Mouse (Mus musculus) stomach, embryonic 14.5 days (tissue): ENCODE results near the gene Saxo2. TPM values are rescaled to one million over a fixed set of nuclear protein-coding genes. Genes with fewer than 3 reads are reported as not detected.

Source experiments
- ATAC-seq: fragments of 200-750 bp; cut with Nextera tagmentation; 2 replicates; pipeline ENCODE4 v1.8.0; 2017; ENCODE audit warnings: low read depth, moderate TSS enrichment; ENCODE audit not compliant: insufficient number of reproducible peaks, insufficient read depth, low FRiP score
- H3K27ac ChIP-seq: fragments of 300-500 bp; sonication (generic); 2 replicates; pipeline ENCODE4 v1.5.1; 2014; ENCODE audit warnings: mild to moderate bottlenecking, low read length, moderate library complexity, mixed read lengths
- H3K27me3 ChIP-seq: fragments of 300-500 bp; sonication (generic); 2 replicates; pipeline ENCODE4 v1.6.1; 2014; ENCODE audit warnings: low read length, control low read depth, mixed read lengths; ENCODE audit not compliant: control insufficient read depth, insufficient read depth
- H3K36me3 ChIP-seq: fragments of 300-500 bp; sonication (generic); 2 replicates; pipeline ENCODE4 v1.6.1; 2014; ENCODE audit warnings: mild to moderate bottlenecking, control low read depth, low read length, moderate library complexity, mixed read lengths; ENCODE audit not compliant: control insufficient read depth, insufficient read depth
- H3K4me1 ChIP-seq: fragments of 300-500 bp; sonication (generic); 2 replicates; pipeline ENCODE4 v1.6.1; 2014; ENCODE audit warnings: low read length, control low read depth, mixed read lengths; ENCODE audit not compliant: control insufficient read depth, insufficient read depth
- H3K4me2 ChIP-seq: fragments of 300-500 bp; sonication (generic); replicated peaks from 2 replicates; pipeline ENCODE4 v1.6.1; 2014; ENCODE audit warnings: low read depth, low read length, control low read depth
- H3K4me3 ChIP-seq: fragments of 300-500 bp; sonication (generic); 2 replicates; pipeline ENCODE4 v1.5.1; 2014; ENCODE audit warnings: low read depth, low read length, control low read depth
- H3K9ac ChIP-seq: fragments of 300-500 bp; sonication (generic); replicated peaks from 2 replicates; pipeline ENCODE4 v1.6.1; 2014; ENCODE audit warnings: low read depth, mild to moderate bottlenecking, control low read depth, low read length, moderate library complexity, mixed read lengths
- H3K9me3 ChIP-seq: fragments of 300-500 bp; sonication (generic); 2 replicates; pipeline ENCODE4 v1.6.1; 2016; ENCODE audit warnings: low read depth, low read length, control low read depth; ENCODE audit not compliant: control insufficient read depth
- WGBS: fragments of 180-500 bp; shearing (Covaris S2); extraction: QIAGEN DNeasy Blood & Tissue Kit; methylation state at CpG from one replicate; pipeline ENCODE4 v1.1.7; 2014; 5-methylcytosine and 5-hydroxymethylcytosine counted together
- polyA plus RNA-seq: library from polyadenylated mRNA; unstranded; fragments of >200 nt; fragmentation: Nextera tagmentation; extraction: Ambion mirVana; gene quantifications from 2 replicates; pipeline ENCODE4 v1.2.1, GENCODE M21; 2014

Gene Saxo2
- polyA plus RNA-seq, 1 experiment from 2014 or later: 5.9 TPM

- Histone ChIP-seq H3K9ac (peak overlapping the region; percentile 37; the same call in 1 of the 2 replicates), H3K4me2 (peak overlapping the region; percentile 54), H3K27me3 (no peaks in the 10 kb centered on the region), H3K9me3 (no peaks in the 10 kb centered on the region), H3K4me1 (peaks cover 5% of the 10 kb centered on the region; the same call in 1 of the 2 replicates), H3K36me3 (no peaks in the 10 kb centered on the region; the same call in 1 of the 2 replicates), H3K4me3 (peak overlapping the region; percentile 72), H3K27ac (no peak overlapping the region)
- peak; percentile 29 for ATAC-seq
- WGBS: 22% methylated on average over 6 of the region's 6 CpGs
These were observed 735 bp upstream of the Saxo2 start for GRCm38 (mm10) chr7:82649081-82649445.

DNA sequence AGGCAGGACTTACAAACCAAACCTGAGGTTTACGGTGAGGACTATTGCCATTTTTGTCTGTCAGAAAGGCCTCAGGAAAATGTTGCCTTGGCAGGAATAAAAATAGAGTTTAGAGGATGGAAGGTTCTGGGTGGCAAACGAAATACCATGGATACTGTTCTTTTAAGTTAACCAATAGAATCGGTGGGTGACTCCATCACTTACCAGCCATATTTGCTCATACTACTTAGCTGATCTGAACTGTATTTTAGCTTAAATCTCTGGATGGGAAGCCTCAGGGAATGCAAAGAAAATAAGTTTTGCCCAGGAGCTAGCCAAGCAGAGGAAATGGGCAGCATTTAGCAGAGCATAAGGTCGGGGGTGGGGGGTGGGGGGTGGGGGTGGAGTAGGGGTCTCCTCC is 419 bp downstream of the Saxo2 start:
- Histone ChIP-seq H3K9me3 (no peaks in the 10 kb centered on the region), H3K4me3 (peak overlapping the region; percentile 72), H3K36me3 (no peaks in the 10 kb centered on the region; the same call in 1 of the 2 replicates), H3K4me2 (peak overlapping the region; percentile 54), H3K4me1 (peaks cover 5% of the 10 kb centered on the region; the same call in 1 of the 2 replicates), H3K9ac (peak overlapping the region; percentile 37; the same call in 1 of the 2 replicates), H3K27me3 (no peaks in the 10 kb centered on the region), H3K27ac (no peak overlapping the region)
- 20% methylated on average over 4 of the region's 4 CpGs for WGBS
- ATAC-seq: no peak

DNA sequence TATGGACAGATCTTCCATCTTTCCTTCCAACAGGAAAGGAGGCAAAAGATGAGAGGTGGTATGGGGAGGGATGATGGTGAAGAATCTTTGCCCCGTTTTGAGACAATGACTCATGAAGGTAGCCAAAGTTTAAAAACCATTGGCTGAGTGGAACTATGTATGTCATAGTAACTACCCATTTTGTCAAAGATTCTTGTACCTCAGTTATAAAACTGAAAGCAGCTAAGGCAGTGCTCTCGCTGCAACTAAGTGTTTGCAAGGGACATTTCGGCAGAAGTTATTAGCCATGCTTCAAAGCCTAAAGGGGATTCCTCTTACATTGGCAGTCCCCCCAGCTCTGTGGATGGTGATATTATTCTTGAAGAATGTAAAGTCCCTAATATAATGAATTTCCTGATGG is 1.1 kb downstream of the Saxo2 start:
- Histone ChIP-seq H3K36me3 (no peaks in the 10 kb centered on the region; the same call in 1 of the 2 replicates), H3K9me3 (no peaks in the 10 kb centered on the region), H3K27me3 (no peaks in the 10 kb centered on the region), H3K9ac (no peak overlapping the region), H3K4me1 (peaks cover 5% of the 10 kb centered on the region; the same call in 1 of the 2 replicates), H3K4me2 (no peak overlapping the region), H3K4me3 (no peak overlapping the region), H3K27ac (no peak overlapping the region)
- no peak for ATAC-seq
- 77% methylated on average over 3 of the region's 3 CpGs for WGBS

DNA sequence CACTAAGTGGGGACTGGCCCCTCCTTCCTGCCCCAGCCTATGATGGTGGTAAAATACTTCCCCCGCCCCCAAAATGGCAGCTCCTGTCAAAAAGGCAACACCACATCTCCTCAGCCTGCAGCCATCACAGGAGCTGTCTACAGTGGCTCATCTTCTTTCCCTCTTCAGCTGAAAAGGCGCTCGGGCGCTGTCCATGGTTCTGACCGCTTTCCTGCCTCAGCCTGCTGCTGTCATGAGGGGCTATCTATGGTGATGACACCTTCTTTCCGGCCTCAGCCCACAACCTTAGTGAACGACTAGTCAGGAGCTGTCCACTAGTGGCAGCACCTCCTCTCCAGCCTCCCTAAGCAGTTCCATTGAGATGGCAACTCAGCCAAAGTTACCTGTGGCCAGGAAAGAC is 23.0 kb downstream of the Saxo2 start:
- no peaks in the 10 kb centered on the region for H3K9me3 ChIP-seq
- 9% methylated on average over 7 of the region's 7 CpGs for WGBS
- no peak for ATAC-seq
- no peak overlapping the region for H3K4me3 ChIP-seq
- H3K27me3 ChIP-seq: no peaks in the 10 kb centered on the region
- H3K27ac ChIP-seq: no peak overlapping the region
- no peak overlapping the region for H3K4me2 ChIP-seq
- H3K9ac ChIP-seq: no peak overlapping the region
- H3K36me3 ChIP-seq: no peaks in the 10 kb centered on the region
- no peaks in the 10 kb centered on the region for H3K4me1 ChIP-seq

DNA sequence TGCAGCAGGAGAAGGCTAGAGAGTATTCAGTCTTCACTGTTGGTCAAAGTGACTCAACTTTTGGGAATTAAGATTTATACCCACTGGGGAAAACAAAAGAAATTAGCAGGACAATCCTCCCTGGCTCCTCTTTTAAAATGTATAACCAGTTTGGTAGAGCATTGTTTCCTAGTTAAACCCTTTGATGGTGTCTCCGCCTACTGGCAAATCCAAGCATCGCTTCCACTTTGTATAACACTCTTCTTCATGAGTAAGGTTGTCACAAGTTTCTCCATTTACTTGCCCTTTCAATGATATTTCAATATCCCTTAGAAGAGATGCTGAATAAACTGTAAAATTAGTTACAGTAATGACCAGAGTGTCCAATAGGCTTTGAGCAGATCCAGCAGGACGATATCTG is 38.7 kb downstream of the Saxo2 start:
- no peak overlapping the region for H3K4me2 ChIP-seq
- no peaks in the 10 kb centered on the region for H3K36me3 ChIP-seq
- no peaks in the 10 kb centered on the region for H3K9me3 ChIP-seq
- 65% methylated on average over 3 of the region's 3 CpGs for WGBS
- H3K4me3 ChIP-seq: no peak overlapping the region
- H3K27me3 ChIP-seq: no peaks in the 10 kb centered on the region
- ATAC-seq: no peak
- no peak overlapping the region for H3K27ac ChIP-seq
- no peak overlapping the region for H3K9ac ChIP-seq
- no peaks in the 10 kb centered on the region for H3K4me1 ChIP-seq

DNA sequence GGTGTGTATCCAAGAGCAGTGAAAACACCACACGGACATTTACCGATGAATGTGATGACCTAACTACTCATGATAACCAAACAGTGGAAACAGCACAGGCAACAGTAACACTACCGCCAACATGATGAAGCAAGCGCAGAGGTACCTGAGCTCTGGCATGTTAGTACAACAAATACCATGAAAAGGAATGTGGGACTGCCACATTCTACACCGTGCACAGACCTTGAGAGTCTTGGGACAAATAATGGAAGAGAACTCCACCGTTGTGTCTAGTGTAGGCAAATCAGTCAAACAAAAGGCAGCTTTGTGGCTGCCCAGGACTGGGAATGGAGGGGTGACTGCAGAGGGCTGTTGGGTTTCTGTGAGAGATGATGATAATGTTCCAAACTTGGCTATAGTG is 42.9 kb downstream of the Saxo2 start:
- 65% methylated on average over 6 of the region's 6 CpGs for WGBS
- no peak overlapping the region for H3K4me2 ChIP-seq

DNA sequence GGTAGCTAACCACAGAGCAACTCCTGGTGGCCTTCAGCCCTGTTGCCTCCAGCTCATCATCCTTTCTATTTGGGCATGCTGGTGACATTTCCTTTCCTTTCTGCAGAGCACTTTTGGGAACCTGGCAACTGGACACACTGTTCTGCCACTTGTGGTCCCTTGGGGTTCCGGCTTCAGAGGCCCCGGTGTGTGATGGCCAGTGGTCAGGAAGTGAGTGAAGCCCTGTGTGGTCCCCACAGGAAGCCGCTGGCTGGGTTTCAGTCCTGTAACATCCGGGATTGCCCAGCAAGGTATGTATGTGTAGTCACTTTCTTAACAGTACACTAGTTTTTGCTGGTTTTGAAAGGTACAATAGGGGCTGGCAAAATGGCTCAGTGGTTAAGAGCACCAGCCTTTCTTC is 46.3 kb downstream of the Saxo2 start:
- no peaks in the 10 kb centered on the region for H3K36me3 ChIP-seq
- no peaks in the 10 kb centered on the region for H3K4me1 ChIP-seq
- no peak overlapping the region for H3K9ac ChIP-seq
- H3K9me3 ChIP-seq: no peaks in the 10 kb centered on the region
- 85% methylated on average over 4 of the region's 4 CpGs for WGBS
- no peak overlapping the region for H3K4me3 ChIP-seq
- no peak overlapping the region for H3K27ac ChIP-seq
- no peak overlapping the region for H3K4me2 ChIP-seq
- ATAC-seq: no peak
- no peaks in the 10 kb centered on the region for H3K27me3 ChIP-seq

More for the DNA sequence above, 42.9 kb downstream of the Saxo2 start:
- ATAC-seq: no peak
- Histone ChIP-seq H3K4me3 (no peak overlapping the region), H3K27me3 (no peaks in the 10 kb centered on the region), H3K36me3 (no peaks in the 10 kb centered on the region), H3K4me1 (no peaks in the 10 kb centered on the region), H3K9ac (no peak overlapping the region), H3K27ac (no peak overlapping the region), H3K9me3 (no peaks in the 10 kb centered on the region)

- 59% methylated on average over 6 of the region's 6 CpGs for WGBS
These were observed 57.4 kb downstream of the Saxo2 start for GRCm38 (mm10) chr7:82590931-82591330.

More at GRCm38 (mm10) chr7:82590931-82591330, 57.4 kb downstream of the Saxo2 start:
- H3K9me3 ChIP-seq: no peaks in the 10 kb centered on the region
- no peaks in the 10 kb centered on the region for H3K36me3 ChIP-seq
- no peak overlapping the region for H3K4me2 ChIP-seq
- H3K9ac ChIP-seq: no peak overlapping the region
- ATAC-seq: no peak
- H3K27ac ChIP-seq: no peak overlapping the region
- H3K4me1 ChIP-seq: no peaks in the 10 kb centered on the region
- no peaks in the 10 kb centered on the region for H3K27me3 ChIP-seq
- H3K4me3 ChIP-seq: no peak overlapping the region
